Mouse (Mus musculus): ENCODE measurements at regions not wholly inside any gene's neighbourhood (a gene's known extent, or its start where the extent isn't known, plus 50 kb on each side); places are given as distances from the start of the nearest gene placed in this dataset.

DNA sequence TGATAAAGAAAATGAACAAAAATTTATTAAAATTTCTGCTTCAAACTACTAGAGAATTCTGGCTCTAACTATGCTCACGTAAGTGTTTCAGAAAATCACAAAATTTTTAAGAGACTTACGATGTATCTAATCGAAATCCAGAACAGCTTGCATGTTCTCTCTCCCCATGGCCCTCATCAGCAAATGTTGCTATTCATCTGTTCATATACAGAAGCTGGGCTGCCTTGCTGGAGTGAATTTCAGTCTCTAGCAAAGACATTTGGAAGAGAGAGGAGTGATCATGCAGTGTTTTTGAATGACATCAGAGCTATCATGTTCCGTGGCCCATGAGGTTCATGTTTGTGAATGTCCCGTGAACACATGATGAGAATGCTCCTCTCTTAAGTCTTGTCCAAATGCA is 618.8 kb upstream of the Slc39a10 start:
- H3K4me2 ChIP-seq (ENCODE audit: low read depth, low read length, poor library complexity, severe bottlenecking) = no peak overlapping the region
- H3K4me1 ChIP-seq (ENCODE audit: insufficient read depth, low read length) = no peaks in the 10 kb centered on the region
- WGBS = 90% methylated on average over 5 of the region's 5 CpGs
- TF ChIP-seq CTCF (IDR thresholded peaks at IDR 0.05) = no peak
- no peak overlapping the region for H3K4me3 ChIP-seq (ENCODE audit: low read depth, low read length)
- ATAC-seq (ENCODE audit: low FRiP score) = no peak
- H3K27me3 ChIP-seq (ENCODE audit: insufficient read depth, low read length) = no peaks in the 10 kb centered on the region
- no peak overlapping the region for H3K27ac ChIP-seq (ENCODE audit: low read depth, low read length)
- no peaks in the 10 kb centered on the region for H3K36me3 ChIP-seq (ENCODE audit: insufficient read depth, low read length)
- no peak overlapping the region for H3K9ac ChIP-seq (replicated peaks; ENCODE audit: low read length, poor library complexity, severe bottlenecking)
- H3K9me3 ChIP-seq (ENCODE audit: low read length) = no peaks in the 10 kb centered on the region
- DNase-seq (ENCODE audit: low spot score) = no peak

DNA sequence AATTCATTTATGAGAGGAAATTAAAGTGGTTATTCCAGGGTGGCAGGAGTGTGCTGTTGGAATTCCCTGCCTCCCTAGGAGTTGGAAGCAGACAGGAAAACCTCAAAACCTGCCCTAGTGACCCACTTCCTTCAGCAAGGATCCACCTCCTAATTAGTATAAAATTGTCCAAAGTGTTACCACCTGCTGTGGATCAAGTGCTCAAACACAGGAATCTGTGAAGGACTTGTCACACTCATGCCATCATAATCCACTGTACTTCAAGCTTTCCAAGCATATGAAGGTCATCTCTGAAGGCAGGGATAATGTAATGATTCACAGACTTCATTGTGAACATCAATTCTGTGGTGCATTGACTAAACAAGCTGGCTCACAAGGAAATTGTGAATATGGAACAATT is 615.1 kb upstream of the Slc39a10 start:
- Histone ChIP-seq H3K27ac (ENCODE audit: low read depth, low read length) (no peak overlapping the region), H3K4me1 (ENCODE audit: insufficient read depth, low read length) (no peaks in the 10 kb centered on the region), H3K9me3 (ENCODE audit: low read length) (no peaks in the 10 kb centered on the region), H3K4me3 (ENCODE audit: low read depth, low read length) (no peak overlapping the region), H3K4me2 (ENCODE audit: low read depth, low read length, poor library complexity, severe bottlenecking) (no peak overlapping the region), H3K36me3 (ENCODE audit: insufficient read depth, low read length) (no peaks in the 10 kb centered on the region), H3K9ac (replicated peaks; ENCODE audit: low read length, poor library complexity, severe bottlenecking) (no peak overlapping the region), H3K27me3 (ENCODE audit: insufficient read depth, low read length) (no peaks in the 10 kb centered on the region)
- no peak for DNase-seq (ENCODE audit: low spot score)
- no peak for ATAC-seq (ENCODE audit: low FRiP score)
- TF ChIP-seq CTCF (IDR thresholded peaks at IDR 0.05) = no peak

DNA sequence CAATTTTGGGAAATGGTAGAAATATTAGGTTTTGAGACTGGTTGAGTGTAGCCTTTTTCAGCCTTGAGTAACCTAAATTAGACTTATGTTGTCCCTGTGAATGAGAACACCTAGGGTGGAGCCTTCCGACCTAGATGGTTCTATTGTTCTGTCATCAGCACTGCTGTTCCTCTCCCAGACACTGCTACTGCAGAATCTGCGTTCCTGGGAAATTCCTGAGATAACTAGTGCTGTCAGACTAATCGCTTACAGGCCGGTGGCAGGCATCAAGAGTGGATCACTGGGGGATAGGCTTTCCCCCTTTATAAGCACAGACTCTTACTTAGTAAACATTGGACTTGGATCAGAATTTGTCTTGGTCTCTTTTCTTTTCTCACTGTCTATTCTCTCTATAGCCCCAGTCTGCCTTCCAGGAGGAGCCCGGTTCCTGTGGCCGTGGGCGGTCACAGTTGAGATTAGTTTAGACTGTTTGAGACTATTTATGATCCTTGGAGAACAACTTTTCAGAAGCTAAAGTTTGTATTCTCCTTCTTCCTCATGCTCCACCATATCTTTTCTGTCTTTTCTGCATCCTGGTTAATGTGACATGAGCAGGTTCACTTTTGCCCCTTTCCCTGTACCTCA is 596.0 kb upstream of the Slc39a10 start:
- no peak overlapping the region for H3K9ac ChIP-seq (replicated peaks; ENCODE audit: low read length, poor library complexity, severe bottlenecking)
- H3K27ac ChIP-seq (ENCODE audit: low read depth, low read length) = no peak overlapping the region
- no peak overlapping the region for H3K4me2 ChIP-seq (ENCODE audit: low read depth, low read length, poor library complexity, severe bottlenecking)
- H3K9me3 ChIP-seq (ENCODE audit: low read length) = no peaks in the 10 kb centered on the region
- H3K4me1 ChIP-seq (ENCODE audit: insufficient read depth, low read length) = no peaks in the 10 kb centered on the region
- no peak for ATAC-seq (ENCODE audit: low FRiP score)
- no peak for TF ChIP-seq CTCF (IDR thresholded peaks at IDR 0.05)
- H3K27me3 ChIP-seq (ENCODE audit: insufficient read depth, low read length) = no peaks in the 10 kb centered on the region
- 79% methylated on average over 7 of the region's 7 CpGs for WGBS
- H3K4me3 ChIP-seq (ENCODE audit: low read depth, low read length) = no peak overlapping the region
- no peak for DNase-seq (ENCODE audit: low spot score)
- H3K36me3 ChIP-seq (ENCODE audit: insufficient read depth, low read length) = no peaks in the 10 kb centered on the region

DNA sequence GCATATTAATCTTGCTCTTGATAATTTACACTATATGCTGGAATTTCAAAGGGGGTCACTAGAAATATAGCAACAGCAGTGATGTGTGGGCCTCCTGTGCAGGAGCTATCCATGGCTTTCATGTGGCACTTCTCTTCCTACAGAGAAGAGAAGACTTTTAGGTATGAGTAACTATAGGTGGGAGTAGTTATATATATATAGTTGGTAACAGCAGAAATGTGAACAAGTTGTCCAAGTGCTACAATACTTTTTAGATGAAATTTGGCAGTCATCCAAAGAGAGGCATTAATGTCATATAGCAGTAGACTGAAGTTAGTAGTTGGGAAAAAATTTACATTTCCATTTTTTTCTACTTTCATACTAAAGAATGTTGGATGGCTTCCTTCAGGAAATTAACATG is 593.4 kb upstream of the Slc39a10 start:
- Histone ChIP-seq H3K4me2 (ENCODE audit: low read depth, low read length, poor library complexity, severe bottlenecking) (no peak overlapping the region), H3K27ac (ENCODE audit: low read depth, low read length) (no peak overlapping the region), H3K4me1 (ENCODE audit: insufficient read depth, low read length) (no peaks in the 10 kb centered on the region), H3K36me3 (ENCODE audit: insufficient read depth, low read length) (no peaks in the 10 kb centered on the region), H3K27me3 (ENCODE audit: insufficient read depth, low read length) (no peaks in the 10 kb centered on the region), H3K4me3 (ENCODE audit: low read depth, low read length) (no peak overlapping the region), H3K9ac (replicated peaks; ENCODE audit: low read length, poor library complexity, severe bottlenecking) (no peak overlapping the region), H3K9me3 (ENCODE audit: low read length) (no peaks in the 10 kb centered on the region)
- TF ChIP-seq CTCF (IDR thresholded peaks at IDR 0.05) = no peak
- DNase-seq (ENCODE audit: low spot score) = no peak
- ATAC-seq (ENCODE audit: low FRiP score) = no peak

DNA sequence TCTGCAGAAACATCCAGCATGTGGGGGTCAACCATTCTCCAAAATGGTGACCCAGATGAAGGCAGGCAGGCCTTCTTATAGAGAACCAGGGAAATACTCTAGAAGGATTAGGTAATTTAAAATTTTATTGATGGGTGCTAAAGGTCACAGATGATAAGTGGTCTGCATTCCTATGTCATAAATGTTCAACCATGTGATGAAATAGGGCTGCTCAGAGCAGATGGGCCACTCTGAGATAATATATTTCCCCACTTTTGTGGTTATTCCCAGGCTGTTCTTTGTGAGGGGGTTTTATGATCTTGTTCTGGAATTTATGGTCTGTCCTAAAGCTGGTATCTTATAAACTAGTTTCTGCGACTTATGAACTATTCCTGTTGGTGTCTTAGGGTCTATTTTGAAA is 586.4 kb upstream of the Slc39a10 start:
- Histone ChIP-seq H3K9me3 (ENCODE audit: low read length) (no peaks in the 10 kb centered on the region), H3K27me3 (ENCODE audit: insufficient read depth, low read length) (no peaks in the 10 kb centered on the region), H3K9ac (replicated peaks; ENCODE audit: low read length, poor library complexity, severe bottlenecking) (no peak overlapping the region), H3K4me2 (ENCODE audit: low read depth, low read length, poor library complexity, severe bottlenecking) (no peak overlapping the region), H3K4me1 (ENCODE audit: insufficient read depth, low read length) (no peaks in the 10 kb centered on the region), H3K27ac (ENCODE audit: low read depth, low read length) (no peak overlapping the region), H3K36me3 (ENCODE audit: insufficient read depth, low read length) (no peaks in the 10 kb centered on the region), H3K4me3 (ENCODE audit: low read depth, low read length) (no peak overlapping the region)
- ATAC-seq (ENCODE audit: low FRiP score) (no peak), DNase-seq (ENCODE audit: low spot score) (no peak)
- no peak for TF ChIP-seq CTCF (IDR thresholded peaks at IDR 0.05)
- 86% methylated on average over 1 of the region's 1 CpGs for WGBS

DNA sequence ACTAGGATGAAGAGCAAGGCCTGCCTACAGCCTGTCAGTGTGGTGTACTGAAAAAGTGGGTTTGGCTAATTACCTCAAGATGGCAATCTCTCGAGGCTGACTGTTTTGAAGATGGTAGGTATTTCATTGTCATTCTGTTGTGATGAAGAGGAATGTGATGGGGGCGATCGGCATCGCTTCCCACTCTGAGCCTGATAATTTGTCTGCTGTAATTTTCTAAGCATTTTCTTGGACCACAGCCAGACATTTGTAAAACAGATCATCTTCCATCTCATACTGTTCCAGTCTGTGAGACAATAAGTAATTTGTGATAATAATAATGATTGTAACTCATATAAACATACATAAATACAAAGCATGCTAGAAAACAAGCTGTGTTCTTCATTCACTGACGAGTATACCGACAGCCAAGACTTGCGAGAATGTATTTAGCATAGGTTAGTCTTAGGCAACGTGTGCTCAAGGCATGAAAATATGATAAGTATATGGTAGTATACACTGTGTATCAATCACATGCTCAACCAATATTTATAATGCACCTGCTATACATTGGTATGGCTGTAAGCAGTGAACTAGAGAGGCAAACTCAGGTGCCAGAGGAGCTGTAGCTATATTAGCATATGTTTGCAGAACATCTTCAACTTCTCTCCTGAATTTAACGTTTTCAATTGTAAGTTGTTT is 574.1 kb upstream of the Slc39a10 start:
- 82% methylated on average over 9 of the region's 9 CpGs for WGBS
- no peak overlapping the region for H3K4me3 ChIP-seq (ENCODE audit: low read depth, low read length)
- no peaks in the 10 kb centered on the region for H3K4me1 ChIP-seq (ENCODE audit: insufficient read depth, low read length)
- H3K36me3 ChIP-seq (ENCODE audit: insufficient read depth, low read length) = no peaks in the 10 kb centered on the region
- no peak overlapping the region for H3K9ac ChIP-seq (replicated peaks; ENCODE audit: low read length, poor library complexity, severe bottlenecking)
- H3K27me3 ChIP-seq (ENCODE audit: insufficient read depth, low read length) = no peaks in the 10 kb centered on the region
- DNase-seq (ENCODE audit: low spot score) (no peak), ATAC-seq (ENCODE audit: low FRiP score) (0 out of 2 replicates have a peak, but pooled peaks have one; percentile 38)
- H3K4me2 ChIP-seq (ENCODE audit: low read depth, low read length, poor library complexity, severe bottlenecking) = no peak overlapping the region
- no peak for TF ChIP-seq CTCF (IDR thresholded peaks at IDR 0.05)
- no peak overlapping the region for H3K27ac ChIP-seq (ENCODE audit: low read depth, low read length)
- H3K9me3 ChIP-seq (ENCODE audit: low read length) = no peaks in the 10 kb centered on the region

Data from midbrain, postnatal 0 days (tissue).